Mouse (Mus musculus): ENCODE results near the gene Siglece. TPM values are rescaled to one million over a fixed set of nuclear protein-coding genes. Genes with fewer than 3 reads are reported as not detected.
"Not testable (repeated sequence)": the region's sequence is repeated elsewhere in the genome, so short reads cannot be mapped to it uniquely, and the experiment has no call there.

The Siglece gene
- 0.68 and 0.88 TPM in 2 replicates for polyA plus RNA-seq (2014; fragmentation: Nextera tagmentation; extraction: Ambion mirVana)

- Histone ChIP-seq H3K27me3 (replicated peaks; ENCODE audit: control insufficient read depth, insufficient read depth, low read length) (no peaks in the 10 kb centered on the region), H3K36me3 (ENCODE audit: control insufficient read depth, insufficient read depth, low read length) (no peaks in the 10 kb centered on the region), H3K9me3 (ENCODE audit: control insufficient read depth, low read length) (no peaks in the 10 kb centered on the region), H3K4me1 (ENCODE audit: control insufficient read depth, insufficient read depth, low read length) (no peaks in the 10 kb centered on the region), H3K27ac (replicated peaks; ENCODE audit: low read depth, low read length) (no peak within 1 kb of the TSS), H3K9ac (ENCODE audit: low read depth, low read length) (no peak within 1 kb of the TSS), H3K4me2 (ENCODE audit: low read depth, low read length) (no peak within 1 kb of the TSS), H3K4me3 (ENCODE audit: low read depth, low read length) (no peak within 1 kb of the TSS)
- ATAC-seq (ENCODE audit: low read depth), result no peak
- 33% methylated on average over 1 of the region's 1 CpGs for WGBS
- DNase-seq (ENCODE audit: low spot score), result no peak
Measured at GRCm38 (mm10) chr7:43660002-43660401, at the start of gene Siglece. Siglece (minus strand) TSS chr7:43660161.

- Histone ChIP-seq H3K4me1 (ENCODE audit: control insufficient read depth, insufficient read depth, low read length) (no peaks in the 10 kb centered on the region), H3K4me2 (ENCODE audit: low read depth, low read length) (no peak within 1 kb of the TSS), H3K36me3 (ENCODE audit: control insufficient read depth, insufficient read depth, low read length) (no peaks in the 10 kb centered on the region), H3K9ac (ENCODE audit: low read depth, low read length) (no peak within 1 kb of the TSS), H3K27me3 (replicated peaks; ENCODE audit: control insufficient read depth, insufficient read depth, low read length) (no peaks in the 10 kb centered on the region), H3K27ac (replicated peaks; ENCODE audit: low read depth, low read length) (no peak within 1 kb of the TSS), H3K4me3 (ENCODE audit: low read depth, low read length) (no peak within 1 kb of the TSS), H3K9me3 (ENCODE audit: control insufficient read depth, low read length) (no peaks in the 10 kb centered on the region)
- ATAC-seq (ENCODE audit: low read depth) (no peak), DNase-seq (ENCODE audit: low spot score) (no peak)
Measured at GRCm38 (mm10) chr7:43690118-43690517, 30.2 kb upstream of the Siglece start, which contains the start of gene Klk14. Klk14 (plus strand) TSS chr7:43690418.

GRCm38 (mm10) chr7:43685088-43685487, 25.1 kb upstream of the Siglece start:
- H3K27me3 ChIP-seq (replicated peaks; ENCODE audit: control insufficient read depth, insufficient read depth, low read length), result no peaks in the 10 kb centered on the region

GRCm38 (mm10) chr7:43682511-43682910, 22.6 kb upstream of the Siglece start:
- 11% methylated on average over 1 of the region's 1 CpGs for WGBS
- not testable (repeated sequence) for H3K9ac ChIP-seq (ENCODE audit: low read depth, low read length); H3K9me3 ChIP-seq (ENCODE audit: control insufficient read depth, low read length); H3K27ac ChIP-seq (replicated peaks; ENCODE audit: low read depth, low read length); H3K27me3 ChIP-seq (replicated peaks; ENCODE audit: control insufficient read depth, insufficient read depth, low read length); H3K4me1 ChIP-seq (ENCODE audit: control insufficient read depth, insufficient read depth, low read length); H3K4me2 ChIP-seq (ENCODE audit: low read depth, low read length); ATAC-seq (ENCODE audit: low read depth); H3K4me3 ChIP-seq (ENCODE audit: low read depth, low read length)
- DNase-seq (ENCODE audit: low spot score), result peak; percentile 22
- H3K36me3 ChIP-seq (ENCODE audit: control insufficient read depth, insufficient read depth, low read length), result peaks cover 10% of the 10 kb centered on the region

More at GRCm38 (mm10) chr7:43685088-43685487, 25.1 kb upstream of the Siglece start:
- WGBS, result 66% methylated on average over 7 of the region's 7 CpGs
- no peaks in the 10 kb centered on the region for H3K36me3 ChIP-seq (ENCODE audit: control insufficient read depth, insufficient read depth, low read length)
- H3K4me2 ChIP-seq (ENCODE audit: low read depth, low read length), result no peak overlapping the region
- H3K4me1 ChIP-seq (ENCODE audit: control insufficient read depth, insufficient read depth, low read length), result no peaks in the 10 kb centered on the region
- H3K9me3 ChIP-seq (ENCODE audit: control insufficient read depth, low read length), result no peaks in the 10 kb centered on the region
- H3K27ac ChIP-seq (replicated peaks; ENCODE audit: low read depth, low read length), result no peak overlapping the region
- no peak overlapping the region for H3K4me3 ChIP-seq (ENCODE audit: low read depth, low read length)
- no peak for DNase-seq (ENCODE audit: low spot score)
- no peak for ATAC-seq (ENCODE audit: low read depth)
- H3K9ac ChIP-seq (ENCODE audit: low read depth, low read length), result no peak overlapping the region

GRCm38 (mm10) chr7:43680960-43681359, 21.0 kb upstream of the Siglece start:
- DNase-seq (ENCODE audit: low spot score), result peak; percentile 38
- no peak overlapping the region for H3K4me3 ChIP-seq (ENCODE audit: low read depth, low read length)
- no peak overlapping the region for H3K27ac ChIP-seq (replicated peaks; ENCODE audit: low read depth, low read length)
- H3K36me3 ChIP-seq (ENCODE audit: control insufficient read depth, insufficient read depth, low read length), result peaks cover 26% of the 10 kb centered on the region
- ATAC-seq (ENCODE audit: low read depth), result 0 out of 2 replicates have a peak, but pooled peaks have one; percentile 26
- H3K4me2 ChIP-seq (ENCODE audit: low read depth, low read length), result no peak overlapping the region
- H3K9me3 ChIP-seq (ENCODE audit: control insufficient read depth, low read length), result peaks cover 16% of the 10 kb centered on the region; the same call in 1 of the 2 replicates
- H3K4me1 ChIP-seq (ENCODE audit: control insufficient read depth, insufficient read depth, low read length), result no peaks in the 10 kb centered on the region
- H3K27me3 ChIP-seq (replicated peaks; ENCODE audit: control insufficient read depth, insufficient read depth, low read length), result no peaks in the 10 kb centered on the region
- 21% methylated on average over 5 of the region's 5 CpGs for WGBS
- H3K9ac ChIP-seq (ENCODE audit: low read depth, low read length), result no peak overlapping the region

- H3K9me3 ChIP-seq (ENCODE audit: control insufficient read depth, low read length), result peaks cover 16% of the 10 kb centered on the region; the same call in 1 of the 2 replicates
- H3K4me3 ChIP-seq (ENCODE audit: low read depth, low read length), result no peak overlapping the region
- no peak overlapping the region for H3K27ac ChIP-seq (replicated peaks; ENCODE audit: low read depth, low read length)
- H3K36me3 ChIP-seq (ENCODE audit: control insufficient read depth, insufficient read depth, low read length), result peaks cover 44% of the 10 kb centered on the region
- no peak for DNase-seq (ENCODE audit: low spot score)
- H3K9ac ChIP-seq (ENCODE audit: low read depth, low read length), result no peak overlapping the region
- H3K27me3 ChIP-seq (replicated peaks; ENCODE audit: control insufficient read depth, insufficient read depth, low read length), result no peaks in the 10 kb centered on the region
- no peak for ATAC-seq (ENCODE audit: low read depth)
- H3K4me2 ChIP-seq (ENCODE audit: low read depth, low read length), result no peak overlapping the region
- H3K4me1 ChIP-seq (ENCODE audit: control insufficient read depth, insufficient read depth, low read length), result no peaks in the 10 kb centered on the region
Measured at GRCm38 (mm10) chr7:43678517-43678916, 18.6 kb upstream of the Siglece start.

- 93% methylated on average over 28 of the region's 32 CpGs for WGBS
- ATAC-seq (ENCODE audit: low read depth) (no peak), DNase-seq (ENCODE audit: low spot score) (no peak)
- H3K4me1 ChIP-seq (ENCODE audit: control insufficient read depth, insufficient read depth, low read length), result peaks cover 5% of the 10 kb centered on the region
- H3K36me3 ChIP-seq (ENCODE audit: control insufficient read depth, insufficient read depth, low read length), result peaks cover 44% of the 10 kb centered on the region
- H3K4me3 ChIP-seq (ENCODE audit: low read depth, low read length), result no peak overlapping the region
- H3K9me3 ChIP-seq (ENCODE audit: control insufficient read depth, low read length), result peaks cover 16% of the 10 kb centered on the region; the same call in 1 of the 2 replicates
- no peak overlapping the region for H3K9ac ChIP-seq (ENCODE audit: low read depth, low read length)
- H3K27ac ChIP-seq (replicated peaks; ENCODE audit: low read depth, low read length), result no peak overlapping the region
- H3K27me3 ChIP-seq (replicated peaks; ENCODE audit: control insufficient read depth, insufficient read depth, low read length), result no peaks in the 10 kb centered on the region
- H3K4me2 ChIP-seq (ENCODE audit: low read depth, low read length), result no peak overlapping the region
Measured at GRCm38 (mm10) chr7:43675091-43675490, 15.1 kb upstream of the Siglece start.

- H3K4me1 ChIP-seq (ENCODE audit: control insufficient read depth, insufficient read depth, low read length), result peaks cover 5% of the 10 kb centered on the region
- peaks cover 36% of the 10 kb centered on the region for H3K36me3 ChIP-seq (ENCODE audit: control insufficient read depth, insufficient read depth, low read length)
- peaks cover 13% of the 10 kb centered on the region; the same call in 1 of the 2 replicates for H3K9me3 ChIP-seq (ENCODE audit: control insufficient read depth, low read length)
- peak overlapping the region; percentile 71 for H3K4me2 ChIP-seq (ENCODE audit: low read depth, low read length)
- peak overlapping the region; percentile 83 for H3K9ac ChIP-seq (ENCODE audit: low read depth, low read length)
- peak overlapping the region; percentile 61 for H3K27ac ChIP-seq (replicated peaks; ENCODE audit: low read depth, low read length)
- H3K4me3 ChIP-seq (ENCODE audit: low read depth, low read length), result peak overlapping the region; percentile 72
- ATAC-seq (ENCODE audit: low read depth) (no peak), DNase-seq (ENCODE audit: low spot score) (peak; percentile 55)
- 12% methylated on average over 10 of the region's 10 CpGs for WGBS
- H3K27me3 ChIP-seq (replicated peaks; ENCODE audit: control insufficient read depth, insufficient read depth, low read length), result no peaks in the 10 kb centered on the region
Measured at GRCm38 (mm10) chr7:43672581-43673260, 12.8 kb upstream of the Siglece start.
